In the genomic region with DNA sequence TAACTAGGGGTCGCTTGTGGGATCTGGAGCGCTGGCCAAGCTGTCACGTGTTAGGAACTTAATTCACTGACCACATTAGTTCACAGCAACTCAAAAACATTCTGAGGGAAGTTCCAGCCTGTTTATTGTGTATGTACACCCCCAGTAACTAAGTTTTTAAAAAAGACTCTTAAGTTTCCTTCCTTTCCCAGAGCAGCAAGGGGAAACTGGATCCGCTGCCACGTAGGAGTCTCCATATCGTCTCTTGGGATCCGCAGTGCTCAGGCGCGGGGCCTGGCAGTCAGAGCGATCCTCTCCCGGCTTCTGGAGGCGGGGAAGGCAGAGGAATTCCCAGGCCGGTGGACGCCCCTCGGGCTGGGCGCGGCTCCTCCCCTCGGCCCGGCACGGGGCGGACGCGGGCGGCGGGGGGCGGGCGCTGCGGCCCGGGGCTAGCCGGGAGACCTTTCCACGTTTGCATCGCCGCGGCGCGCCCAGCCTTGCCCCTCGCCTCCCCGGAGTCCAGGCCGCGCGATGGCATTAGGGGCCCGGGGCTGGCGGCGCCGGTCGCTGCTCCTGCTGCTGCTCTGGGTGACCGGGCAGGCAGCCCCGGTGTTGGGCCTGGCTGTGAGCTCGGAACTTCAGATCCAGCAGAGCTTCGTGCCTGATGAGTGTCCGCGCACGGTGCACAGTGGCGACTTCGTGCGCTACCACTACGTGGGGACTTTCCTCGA, we compare ENCODE assay signal across 8 mouse cellular contexts. TPM values are rescaled to one million over a fixed set of nuclear protein-coding genes. Genes with fewer than 3 reads are reported as not detected.
DNase-seq lines count a peak whose midpoint lies in the region; ATAC-seq and TF ChIP-seq lines count a peak whose summit lies in the region.

A gene (plus strand): TSS at position 363 of the 710 bp plus-strand sequence.

- TF ChIP-seq CTCF in cortical plate, adult 2 months (IDR thresholded peaks at IDR 0.05; ENCODE audit: extremely low read depth, insufficient read depth, low read length) = no peak

- under 1% methylated on average over 58 of the region's 58 CpGs for WGBS in hindbrain, embryonic 13.5 days

- H3K9me3 ChIP-seq in hindbrain, embryonic 13.5 days = no peaks in the 10 kb centered on the region

- peak within 1 kb of the TSS; percentile 89 for H3K4me2 ChIP-seq in hindbrain, embryonic 13.5 days

- H3K4me1 ChIP-seq in cortical plate, adult 2 months (ENCODE audit: control insufficient read depth, insufficient read depth, low read length) = no peaks in the 10 kb centered on the region
- H3K4me1 ChIP-seq in hindbrain, embryonic 13.5 days (replicated peaks) = peaks cover 6% of the 10 kb centered on the region; the same call in 1 of the 2 replicates

- peak; percentile 92 to 97 for DNase-seq in adrenal gland, adult (ENCODE audit: inconsistent age in 2 of 2, low spot score in 1 of 2)
- DNase-seq in gastrocnemius, adult 18-20 months (ENCODE audit: low spot score) = peak; percentile 85
- peak; percentile 62 to 66 for DNase-seq in layer of hippocampus, postnatal 36 days
- DNase-seq in lung, postnatal 14 days = peak; percentile 85
- DNase-seq in retina, postnatal 7 days (ENCODE audit: low read depth, low spot score) = peak; percentile 35
- peak; percentile 89 for DNase-seq in yolk sac, embryonic 10.5 days (ENCODE audit: low spot score)

- no peak for TF ChIP-seq POLR2A in cortical plate, adult 2 months (IDR thresholded peaks at IDR 0.05; ENCODE audit: extremely low read depth, insufficient read depth, low read length)

- H3K9ac ChIP-seq in hindbrain, embryonic 13.5 days = peak within 1 kb of the TSS; percentile 79

- H3K27me3 ChIP-seq in hindbrain, embryonic 13.5 days = no peaks in the 10 kb centered on the region; the same call in 1 of the 2 replicates

- ATAC-seq in hindbrain, embryonic 13.5 days (ENCODE audit: low FRiP score) = peak; percentile 93

- no peaks in the 10 kb centered on the region for H3K36me3 ChIP-seq in hindbrain, embryonic 13.5 days

- H3K4me3 ChIP-seq in cortical plate, adult 2 months (ENCODE audit: insufficient read depth, low read length) = peak within 1 kb of the TSS; percentile 42
- H3K4me3 ChIP-seq in hindbrain, embryonic 13.5 days = peak within 1 kb of the TSS; percentile 62

- no peak within 1 kb of the TSS for H3K27ac ChIP-seq in cortical plate, adult 2 months (ENCODE audit: insufficient read depth, low read length)
- H3K27ac ChIP-seq in hindbrain, embryonic 13.5 days = 0 out of 2 replicates have a peak within 1 kb of the TSS, but pooled peaks have one; percentile 20

RNA-seq across cellular contexts. Expression of the gene that starts here (rescaled TPM):
- 27.9 and 31.8 TPM in 2 replicates for polyA plus RNA-seq in cortical plate, adult 2 months (2012; rRNA removed)
- 10 to 100 TPM; 53.9 to 54.6 TPM for total RNA-seq in gastrocnemius, adult 18-20 months (2021)
- 39.5 and 41.3 TPM in 2 replicates for polyA plus RNA-seq in hindbrain, embryonic 13.5 days (2015; fragmentation: Nextera tagmentation; extraction: Ambion mirVana)
- 10 to 100 TPM; 24.6 to 27.3 TPM for total RNA-seq in layer of hippocampus, postnatal 36 days (2021)

Comparison
In these comparisons a context has a peak if more than half of its experiments do, and no peak if none do; other contexts are left out.
1. DNase-seq: peak in every context shown above with its lines; median percentile 94 in adrenal gland, adult; 89 in yolk sac, embryonic 10.5 days; 85 in gastrocnemius, adult 18-20 months; 85 in lung, postnatal 14 days; 64 in layer of hippocampus, postnatal 36 days; 35 in retina, postnatal 7 days.